Mouse (Mus musculus): ENCODE data around the gene Ackr1.
"Not testable (repeated sequence)": the region's sequence is repeated elsewhere in the genome, so short reads cannot be mapped to it uniquely, and the experiment has no call there.

Ackr1 gene

DNA sequence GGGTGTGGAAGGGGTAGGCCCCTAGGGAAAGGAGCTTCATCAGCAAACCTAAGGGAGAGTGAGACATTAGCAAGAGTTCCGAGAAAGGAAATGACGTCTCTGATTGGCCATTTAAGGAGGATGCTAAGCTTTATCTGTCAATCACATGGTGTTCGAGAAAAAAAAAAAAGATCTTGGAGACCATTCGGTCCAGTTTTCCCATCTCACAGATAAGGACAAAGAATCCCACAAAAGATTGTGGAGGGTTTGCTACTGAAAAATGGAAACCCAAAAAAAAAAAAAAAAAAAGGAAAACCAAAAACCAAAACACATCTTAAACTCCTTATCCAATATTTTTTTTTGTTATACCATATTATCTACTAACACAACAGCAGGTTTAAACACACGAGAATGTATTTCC lies 15.6 kb upstream of the Ackr1 start:
- DNase-seq (ENCODE audit: low read depth, low spot score): no peak

GRCm38 (mm10) chr1:173348527-173348926 lies 15.0 kb upstream of the Ackr1 start:
- no peak for DNase-seq (ENCODE audit: low read depth, low spot score)

GRCm38 (mm10) chr1:173345112-173345511 lies 11.6 kb upstream of the Ackr1 start:
- DNase-seq (ENCODE audit: low read depth, low spot score): no peak

- DNase-seq (ENCODE audit: low read depth, low spot score): no peak
Observed at GRCm38 (mm10) chr1:173343934-173344333, 10.4 kb upstream of the Ackr1 start.

- no peak for DNase-seq (ENCODE audit: low read depth, low spot score)
Observed at GRCm38 (mm10) chr1:173342425-173342824, 8.9 kb upstream of the Ackr1 start.

DNA sequence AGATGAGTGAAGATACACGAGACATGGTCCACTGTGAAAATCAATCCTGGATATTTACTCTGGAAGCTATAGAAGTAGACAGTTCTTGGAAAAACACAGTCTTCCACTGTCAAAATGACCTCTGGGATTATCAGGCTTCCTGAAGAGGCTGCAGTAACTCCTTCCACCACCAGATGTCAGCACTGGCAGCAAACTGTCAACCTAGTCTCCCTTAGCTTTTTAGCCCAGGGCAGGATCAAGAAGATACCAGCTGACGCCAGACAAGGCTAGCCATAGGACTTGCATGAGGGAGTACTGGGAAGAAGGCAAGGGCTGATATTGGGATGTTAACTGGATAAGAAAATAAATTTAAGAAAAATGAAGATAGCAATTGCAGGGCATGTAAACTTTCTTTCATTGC lies 6.0 kb upstream of the Ackr1 start:
- DNase-seq (ENCODE audit: low read depth, low spot score): peak; percentile 77

DNA sequence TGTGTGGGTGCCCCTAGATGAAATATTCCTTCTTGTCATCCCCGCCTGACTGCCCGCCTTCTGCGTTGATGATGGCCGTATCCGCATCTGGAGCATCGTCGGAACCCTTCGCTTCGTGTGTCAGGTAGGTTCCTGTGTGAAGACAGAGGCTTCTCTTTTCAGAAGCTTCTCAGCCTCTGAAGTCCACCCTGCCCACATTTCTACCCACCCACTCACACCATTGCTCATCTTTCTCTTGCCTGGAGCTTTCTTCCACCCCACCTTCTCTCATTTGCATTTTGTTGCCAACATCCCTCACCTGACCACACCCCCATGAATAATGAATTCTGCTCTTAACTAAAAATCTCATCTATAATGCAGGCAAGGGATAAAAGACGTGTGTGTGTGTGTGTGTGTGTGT lies 3.5 kb upstream of the Ackr1 start:
- DNase-seq (ENCODE audit: low read depth, low spot score): no peak

DNA sequence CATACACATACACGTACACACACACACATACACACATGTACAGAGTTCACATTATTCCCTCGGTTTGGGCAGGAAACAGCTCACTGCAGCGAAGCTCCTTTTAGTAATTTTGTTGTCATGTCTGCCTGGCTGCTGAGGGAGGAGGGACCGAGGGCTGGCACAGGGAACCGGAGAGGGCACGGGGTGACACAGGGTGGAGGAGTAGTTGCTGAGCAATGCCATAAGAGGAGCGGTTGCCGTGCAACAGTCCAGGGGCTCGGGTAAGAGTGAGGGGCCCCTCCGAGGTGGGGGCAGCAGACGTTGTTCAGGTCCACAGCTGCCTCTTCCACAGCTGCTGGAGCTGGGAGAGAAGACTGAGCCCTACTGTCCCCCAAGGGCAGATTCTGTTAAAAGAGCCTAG lies 2.4 kb upstream of the Ackr1 start:
- DNase-seq (ENCODE audit: low read depth, low spot score): no peak

GRCm38 (mm10) chr1:173332418-173332817 lies 1.1 kb downstream of the Ackr1 start:
- no peak for DNase-seq (ENCODE audit: low read depth, low spot score)

GRCm38 (mm10) chr1:173329743-173330142 lies 3.8 kb downstream of the Ackr1 start:
- DNase-seq (ENCODE audit: low read depth, low spot score): no peak

DNA sequence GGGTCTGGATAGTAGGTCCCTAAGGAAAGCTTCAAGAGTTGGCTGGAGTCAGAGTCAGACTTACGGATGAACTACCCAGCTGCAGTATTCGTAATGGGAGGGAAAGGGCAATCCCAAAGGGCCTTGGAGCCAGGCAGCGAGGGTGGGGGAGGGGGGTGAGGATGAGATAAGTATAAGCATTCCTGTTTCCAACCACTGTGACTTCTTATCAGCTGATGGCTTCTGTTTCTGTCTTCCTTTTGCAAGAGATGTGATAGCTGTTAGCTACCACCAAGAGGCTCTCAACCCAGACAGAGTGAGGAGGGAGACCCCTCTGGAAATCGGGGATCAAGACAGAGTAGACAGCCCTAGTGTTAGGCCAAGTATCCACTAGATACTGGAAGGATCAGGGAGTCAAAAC lies 4.4 kb downstream of the Ackr1 start:
- DNase-seq (ENCODE audit: low read depth, low spot score): no peak

DNA sequence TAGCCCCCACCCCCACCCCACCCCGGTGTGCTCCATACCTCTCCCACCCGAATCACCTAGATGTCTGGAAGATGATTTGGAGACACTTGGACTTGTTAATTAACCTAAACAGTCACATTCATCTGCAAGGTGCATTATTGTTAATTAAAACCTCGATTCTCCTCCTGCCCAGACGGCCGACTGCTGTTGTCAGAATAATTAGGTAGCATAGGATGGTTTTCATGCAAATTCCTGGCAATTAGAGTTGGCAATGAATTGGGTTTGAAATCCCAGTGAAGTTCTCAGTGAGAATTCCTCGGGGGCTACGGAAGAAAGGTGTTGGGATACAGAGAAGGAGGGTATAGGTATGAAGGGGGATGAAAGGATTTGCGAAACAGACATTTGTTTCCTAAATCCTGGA lies 5.1 kb downstream of the Ackr1 start:
- no peak for DNase-seq (ENCODE audit: low read depth, low spot score)

DNA sequence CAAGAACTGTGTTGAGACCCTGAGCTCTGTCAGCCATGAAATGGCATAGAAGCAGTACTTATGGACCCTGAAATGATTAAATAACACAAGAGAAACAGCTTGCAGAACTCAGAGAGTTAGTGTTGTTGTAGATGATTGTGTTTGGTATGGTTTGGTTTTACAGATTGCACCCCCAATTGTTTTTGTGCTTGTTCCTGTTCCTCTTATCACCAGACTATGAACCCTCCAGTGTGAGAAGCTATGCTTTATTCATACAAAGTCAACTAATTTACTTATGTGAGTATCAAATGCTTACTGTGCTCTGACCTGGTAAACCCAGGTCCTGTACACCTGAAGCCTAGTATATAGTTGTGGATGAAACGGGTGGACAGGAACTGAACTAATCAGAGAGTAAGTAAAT lies 7.0 kb downstream of the Ackr1 start:
- DNase-seq (ENCODE audit: low read depth, low spot score): no peak

GRCm38 (mm10) chr1:173325395-173325794 lies 8.2 kb downstream of the Ackr1 start:
- no peak for DNase-seq (ENCODE audit: low read depth, low spot score)

GRCm38 (mm10) chr1:173324961-173325360 lies 8.6 kb downstream of the Ackr1 start:
- no peak for DNase-seq (ENCODE audit: low read depth, low spot score)

- peak; percentile 49 for DNase-seq (ENCODE audit: low read depth, low spot score)
Observed at GRCm38 (mm10) chr1:173323839-173324585, 9.5 kb downstream of the Ackr1 start.

- DNase-seq (ENCODE audit: low read depth, low spot score): no peak
Observed at GRCm38 (mm10) chr1:173322249-173322627, 11.3 kb downstream of the Ackr1 start.

- DNase-seq (ENCODE audit: low read depth, low spot score): no peak
Observed at GRCm38 (mm10) chr1:173321593-173322248, 11.8 kb downstream of the Ackr1 start.

- DNase-seq (ENCODE audit: low read depth, low spot score): no peak
Observed at GRCm38 (mm10) chr1:173317925-173318477, 15.5 kb downstream of the Ackr1 start.

DNA sequence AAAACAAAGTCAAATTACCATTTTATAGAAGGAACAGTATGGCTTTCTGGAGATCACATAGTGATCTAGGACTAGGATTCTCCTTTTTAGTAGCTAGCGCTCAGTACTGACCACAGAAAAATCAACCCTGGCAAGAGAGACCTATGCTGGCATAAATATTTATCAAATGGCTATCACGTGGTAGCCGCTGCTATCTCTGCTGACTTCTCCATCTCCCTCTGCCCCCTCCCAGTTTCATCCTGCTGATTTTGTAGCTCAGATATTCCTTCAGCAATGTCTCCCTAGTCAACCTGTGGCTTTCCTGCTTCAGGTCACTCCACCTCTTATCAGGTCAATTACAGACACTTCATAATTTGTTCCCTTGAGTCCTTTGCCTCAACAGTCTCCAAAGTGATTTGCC lies 17.8 kb downstream of the Ackr1 start:
- no peak for DNase-seq (ENCODE audit: low read depth, low spot score)

DNA sequence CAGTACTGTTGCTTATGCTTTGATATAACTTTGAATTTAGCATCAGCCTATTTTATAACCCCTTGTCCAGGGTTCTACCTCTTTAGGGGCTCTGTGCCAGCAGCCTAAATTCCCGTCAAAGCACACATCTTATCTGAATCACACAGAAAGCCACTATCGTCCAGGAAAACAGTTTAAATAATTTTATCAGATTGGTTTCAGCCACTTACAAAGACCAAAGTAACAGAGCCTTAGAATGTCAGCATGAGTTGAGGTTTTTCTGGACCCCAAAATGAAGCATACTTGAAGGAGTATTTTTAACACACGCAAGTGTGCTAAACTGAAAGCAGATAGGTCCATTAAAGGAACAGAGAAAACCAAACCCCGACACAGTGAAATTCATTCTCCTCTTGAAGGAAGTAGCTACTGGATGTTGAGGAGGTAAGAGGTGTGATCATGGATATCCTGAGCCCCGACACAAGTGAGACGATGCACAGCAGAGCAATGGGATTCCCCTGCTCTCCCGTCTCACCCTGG lies 20.0 kb downstream of the Ackr1 start:
- DNase-seq (ENCODE audit: low read depth, low spot score): not testable (repeated sequence)

GRCm38 (mm10) chr1:173302795-173303194 lies 30.8 kb downstream of the Ackr1 start:
- not testable (repeated sequence) for DNase-seq (ENCODE audit: low read depth, low spot score)
